8 mouse cellular contexts compared by ENCODE assay signal in the genomic region with DNA sequence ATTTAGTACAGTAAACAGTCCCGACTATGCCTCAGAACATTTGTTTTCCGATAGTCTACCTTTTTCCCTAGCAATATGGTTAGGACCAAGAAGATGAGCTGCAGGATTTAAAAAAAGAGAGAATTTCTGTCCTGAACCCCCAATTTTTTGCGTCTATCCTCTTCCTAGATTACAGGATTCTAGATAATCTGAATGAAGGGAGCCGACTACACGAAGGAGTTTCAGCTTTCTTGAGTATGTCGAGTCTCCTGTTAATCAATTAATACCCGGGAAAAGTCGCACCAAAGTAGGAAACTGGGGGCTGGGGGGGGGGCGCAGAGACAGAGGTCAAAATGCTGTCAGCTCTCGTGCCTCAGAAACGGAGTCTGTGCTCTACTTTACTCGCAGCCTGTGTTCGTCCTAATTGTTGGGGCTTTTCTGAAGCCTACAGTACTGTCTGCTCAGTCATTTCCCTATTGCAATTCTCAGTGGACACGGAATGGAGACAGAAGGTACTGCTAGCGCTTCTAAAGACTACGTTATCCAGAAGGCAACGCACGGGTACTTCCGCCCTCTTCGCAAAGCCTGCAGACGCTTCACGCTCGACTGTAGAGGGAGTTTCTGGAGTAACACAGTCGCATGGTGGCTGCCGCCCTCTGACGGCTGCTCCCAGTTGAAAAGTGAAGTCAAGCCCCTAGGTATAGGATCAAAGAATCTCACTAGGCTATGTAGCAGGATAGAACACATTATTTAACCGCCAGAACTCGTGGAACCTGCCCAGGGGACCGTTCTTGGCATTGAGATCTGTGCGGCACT. TPM values are rescaled to one million over a fixed set of nuclear protein-coding genes. Genes with fewer than 3 reads are reported as not detected.
A peak's percentile ranks its signal among the peaks of the same experiment; 100 is the strongest.
DNase-seq lines count a peak whose midpoint lies in the region; ATAC-seq and TF ChIP-seq lines count a peak whose summit lies in the region.

No protein-coding gene starts in this region.

- TF ChIP-seq CTCF in MEL (IDR thresholded peaks at IDR 0.05 in 2 of 3, conservative IDR thresholded peaks at IDR 0.05 in 1 of 3; ENCODE audit: control insufficient read depth in 1 of 3, insufficient read depth in 1 of 3, low read depth in 2 of 3, low read length in 3 of 3, poor library complexity in 1 of 3, severe bottlenecking in 1 of 3), result peak; percentile 22 to 80 (median 60); a peak in 5 of 6 replicates

- TF ChIP-seq RAD21 in MEL (IDR thresholded peaks at IDR 0.05; ENCODE audit: low read depth, low read length), result peak; percentile 56

- H3K27ac ChIP-seq in MEL (ENCODE audit: control insufficient read depth, low read depth, low read length), result peak overlapping the region; percentile 97
- H3K27ac ChIP-seq in forebrain, embryonic 13.5 days, result peak overlapping the region; percentile 76
- peak overlapping the region; percentile 87 for H3K27ac ChIP-seq in lung, embryonic 16.5 days (ENCODE audit: low read length)

- H3K9ac ChIP-seq in MEL (ENCODE audit: control insufficient read depth, low read depth, low read length, poor library complexity, severe bottlenecking), result peak overlapping the region; percentile 73
- H3K9ac ChIP-seq in forebrain, embryonic 13.5 days, result 0 out of 2 replicates have a peak overlapping the region, but pooled peaks have one; percentile 4
- H3K9ac ChIP-seq in lung, embryonic 16.5 days (ENCODE audit: low read length), result peak overlapping the region; percentile 55

- 4% methylated on average over 30 of the region's 30 CpGs for WGBS in forebrain, embryonic 13.5 days
- 1% methylated on average over 30 of the region's 30 CpGs for WGBS in large intestine, adult 2 months
- 3% methylated on average over 30 of the region's 30 CpGs for WGBS in lung, embryonic 16.5 days

- DNase-seq in MEL (ENCODE audit: low read depth, low spot score), result peak; percentile 96
- DNase-seq in heart, postnatal 10 days, result peak; percentile 89 to 91
- peak; percentile 75 for DNase-seq in large intestine, adult 2 months (ENCODE audit: low read depth, low spot score)
- peak; percentile 58 for DNase-seq in ovary, postnatal 14 days (ENCODE audit: low spot score)
- DNase-seq in thymus, postnatal 10 days (ENCODE audit: low spot score in 2 of 2), result peak; percentile 81 to 88

- TF ChIP-seq EP300 in MEL (IDR thresholded peaks at IDR 0.05; ENCODE audit: low read depth in 1 of 2, low read length in 2 of 2), result no peak

- H3K79me2 ChIP-seq in MEL (ENCODE audit: control insufficient read depth, insufficient read depth, low read length, poor library complexity), result peaks cover 26% of the 10 kb centered on the region

- peaks cover 0 to 17% of the 10 kb centered on the region in 2 experiments; a peak in 2 of 4 replicates for H3K36me3 ChIP-seq in MEL (ENCODE audit: control insufficient read depth in 1 of 2, insufficient read depth in 2 of 2, low read length in 2 of 2)
- peaks cover 24% of the 10 kb centered on the region for H3K36me3 ChIP-seq in forebrain, embryonic 13.5 days (ENCODE audit: poor library complexity, severe bottlenecking)
- H3K36me3 ChIP-seq in lung, embryonic 16.5 days (ENCODE audit: control insufficient read depth, insufficient read depth, low read length), result peaks cover 9% of the 10 kb centered on the region

- peak; percentile 60; the same call in 1 of the 2 replicates for ATAC-seq in cerebellum, adult (ENCODE audit: insufficient number of reproducible peaks, low FRiP score, low TSS enrichment)
- ATAC-seq in forebrain, embryonic 13.5 days, result peak; percentile 60
- ATAC-seq in lung, embryonic 16.5 days (ENCODE audit: low read depth), result peak; percentile 65

- peak overlapping the region; percentile 55 to 61 for H3K4me3 ChIP-seq in MEL (ENCODE audit: control insufficient read depth in 1 of 2, insufficient read depth in 1 of 2, low read depth in 2 of 2, low read length in 2 of 2)
- peak overlapping the region; percentile 81 for H3K4me3 ChIP-seq in forebrain, embryonic 13.5 days
- peak overlapping the region; percentile 90 for H3K4me3 ChIP-seq in lung, embryonic 16.5 days (ENCODE audit: low read length)

- peak overlapping the region; percentile 80 for H3K4me2 ChIP-seq in forebrain, embryonic 13.5 days
- peak overlapping the region; percentile 86 for H3K4me2 ChIP-seq in lung, embryonic 16.5 days (ENCODE audit: low read depth, low read length)

- TF ChIP-seq POLR2A in MEL (IDR thresholded peaks at IDR 0.05; ENCODE audit: control insufficient read depth in 1 of 2, insufficient read depth in 1 of 2, low read depth in 1 of 2, low read length in 2 of 2, poor library complexity in 1 of 2), result peak; percentile 48 to 88; a peak in 3 of 4 replicates

- no peaks in the 10 kb centered on the region for H3K9me3 ChIP-seq in MEL (replicated peaks; ENCODE audit: insufficient read depth, low read length)
- no peaks in the 10 kb centered on the region for H3K9me3 ChIP-seq in forebrain, embryonic 13.5 days (replicated peaks)
- H3K9me3 ChIP-seq in lung, embryonic 16.5 days (ENCODE audit: control insufficient read depth, low read length), result no peaks in the 10 kb centered on the region

- H3K27me3 ChIP-seq in MEL (ENCODE audit: control insufficient read depth in 1 of 2, insufficient read depth in 2 of 2, low read length in 2 of 2), result no peaks in the 10 kb centered on the region
- H3K27me3 ChIP-seq in forebrain, embryonic 13.5 days, result no peaks in the 10 kb centered on the region
- H3K27me3 ChIP-seq in lung, embryonic 16.5 days (ENCODE audit: control insufficient read depth, insufficient read depth, low read depth, low read length), result no peaks in the 10 kb centered on the region

- H3K4me1 ChIP-seq in MEL (ENCODE audit: control insufficient read depth in 1 of 2, insufficient read depth in 2 of 2, low read length in 2 of 2), result peaks cover 3 to 9% of the 10 kb centered on the region in 2 experiments; a peak in 2 of 4 replicates
- peaks cover 39% of the 10 kb centered on the region for H3K4me1 ChIP-seq in forebrain, embryonic 13.5 days
- H3K4me1 ChIP-seq in lung, embryonic 16.5 days (replicated peaks; ENCODE audit: control insufficient read depth, insufficient read depth, low read length), result peaks cover 19% of the 10 kb centered on the region

- intact Hi-C loops in heart, postnatal 10 days (cut with DNase I), result loop anchor here (1.0 to 5.0 kb wide), 3 partner anchors 39 to 158 kb away; partner anchors contain the start of gene Lipe

TF ChIP-seq in MEL, 35 proteins besides CTCF, POLR2A, EP300 and RAD21 (continues in another document):
- TF ChIP-seq MXI1 (IDR thresholded peaks at IDR 0.05; ENCODE audit: low read depth, low read length) (peak; percentile 82), POLR2AphosphoS5 (IDR thresholded peaks at IDR 0.05; ENCODE audit: borderline replicate concordance, low read depth, low read length) (no peak), MAFK (IDR thresholded peaks at IDR 0.05; ENCODE audit: borderline replicate concordance, low read depth, low read length) (no peak), ZMIZ1 (IDR thresholded peaks at IDR 0.05; ENCODE audit: low read depth, low read length) (peak; percentile 53; the same call in 1 of the 2 replicates), CHD2 (IDR thresholded peaks at IDR 0.05; ENCODE audit: low read length) (no peak), TCF12 (IDR thresholded peaks at IDR 0.05; ENCODE audit: low read depth, low read length) (peak; percentile 58), HCFC1 (IDR thresholded peaks at IDR 0.05; ENCODE audit: low read depth, low read length) (peak; percentile 97)

RNA-seq across cellular contexts. Expression of gene Gsk3a, which starts 1.4 kb away (rescaled TPM):
- 59.8 and 61.5 TPM in 2 replicates for total RNA-seq in MEL (2012; rRNA removed)
- polyA plus RNA-seq in MEL (2012; ENCODE audit: insufficient read depth in 1 of 2, insufficient read length in 2 of 2, low read depth in 1 of 2, low replicate concordance in 2 of 2, missing spikeins in 1 of 2), result 100 to 1,000 TPM in 1 of 2 experiments, 10 to 100 TPM in 1; 86.6 to 149 TPM
- 11.2 and 12.9 TPM in 2 replicates for polyA plus RNA-seq in forebrain, embryonic 13.5 days (2015; fragmentation: Nextera tagmentation; extraction: Ambion mirVana)
- total RNA-seq in heart, postnatal 10 days (2021), result 10 to 100 TPM; 69.7 to 72.0 TPM
- 95.8 and 123 TPM in 2 replicates for polyA plus RNA-seq in large intestine, adult 2 months (2012; rRNA removed)
- 7.1 and 8.2 TPM in 2 replicates for polyA plus RNA-seq in lung, embryonic 16.5 days (2015; fragmentation: Nextera tagmentation; extraction: Ambion mirVana)

RNA-seq across cellular contexts. Expression of gene Erf, which starts 11.5 kb away (rescaled TPM):
- total RNA-seq in MEL (2012; rRNA removed), result 18.4 and 24.6 TPM in 2 replicates
- 10 to 100 TPM in 1 of 2 experiments, not detected in 1; 33.2 TPM for polyA plus RNA-seq in MEL (2012; ENCODE audit: insufficient read depth in 1 of 2, insufficient read length in 2 of 2, low read depth in 1 of 2, low replicate concordance in 2 of 2, missing spikeins in 1 of 2)
- polyA plus RNA-seq in forebrain, embryonic 13.5 days (2015; fragmentation: Nextera tagmentation; extraction: Ambion mirVana), result 5.5 and 5.8 TPM in 2 replicates
- total RNA-seq in heart, postnatal 10 days (2021), result 10 to 100 TPM; 38.6 to 42.2 TPM
- polyA plus RNA-seq in large intestine, adult 2 months (2012; rRNA removed), result 15.3 and 19.4 TPM in 2 replicates
- polyA plus RNA-seq in lung, embryonic 16.5 days (2015; fragmentation: Nextera tagmentation; extraction: Ambion mirVana), result 10.5 and 13.6 TPM in 2 replicates

RNA-seq across cellular contexts. Expression of gene Zfp526, which starts 17.8 kb away (rescaled TPM):
- total RNA-seq in MEL (2012; rRNA removed), result 8.4 and 9.5 TPM in 2 replicates
- polyA plus RNA-seq in MEL (2012; ENCODE audit: insufficient read depth in 1 of 2, insufficient read length in 2 of 2, low read depth in 1 of 2, low replicate concordance in 2 of 2, missing spikeins in 1 of 2), result 10 to 100 TPM in 1 of 2 experiments, not detected in 1; 14.8 TPM
- 2.0 and 2.1 TPM in 2 replicates for polyA plus RNA-seq in forebrain, embryonic 13.5 days (2015; fragmentation: Nextera tagmentation; extraction: Ambion mirVana)
- 10 to 100 TPM in 1 of 2 experiments, 1 to 10 TPM in 1; 8.7 to 11.4 TPM for total RNA-seq in heart, postnatal 10 days (2021)
- polyA plus RNA-seq in large intestine, adult 2 months (2012; rRNA removed), result 4.2 and 7.1 TPM in 2 replicates
- 2.3 and 2.5 TPM in 2 replicates for polyA plus RNA-seq in lung, embryonic 16.5 days (2015; fragmentation: Nextera tagmentation; extraction: Ambion mirVana)

RNA-seq across cellular contexts. Expression of gene Dedd2, which starts 18.6 kb away (rescaled TPM):
- total RNA-seq in MEL (2012; rRNA removed), result 25.2 and 28.2 TPM in 2 replicates
- polyA plus RNA-seq in MEL (2012; ENCODE audit: insufficient read depth in 1 of 2, insufficient read length in 2 of 2, low read depth in 1 of 2, low replicate concordance in 2 of 2, missing spikeins in 1 of 2), result 10 to 100 TPM in 1 of 2 experiments, not detected in 1; 36.6 TPM
- polyA plus RNA-seq in forebrain, embryonic 13.5 days (2015; fragmentation: Nextera tagmentation; extraction: Ambion mirVana), result 11.0 and 12.5 TPM in 2 replicates
- 10 to 100 TPM; 14.2 TPM for total RNA-seq in heart, postnatal 10 days (2021)
- 52.6 and 66.0 TPM in 2 replicates for polyA plus RNA-seq in large intestine, adult 2 months (2012; rRNA removed)
- 9.0 and 9.5 TPM in 2 replicates for polyA plus RNA-seq in lung, embryonic 16.5 days (2015; fragmentation: Nextera tagmentation; extraction: Ambion mirVana)

RNA-seq across cellular contexts. Expression of gene Cic, which starts 28.5 kb away (rescaled TPM):
- total RNA-seq in MEL (2012; rRNA removed), result 56.6 and 57.2 TPM in 2 replicates
- 100 to 1,000 TPM; 157 TPM for polyA plus RNA-seq in MEL (2012; ENCODE audit: insufficient read depth in 1 of 2, insufficient read length in 2 of 2, low read depth in 1 of 2, low replicate concordance in 2 of 2, missing spikeins in 1 of 2)
- 45.9 and 47.0 TPM in 2 replicates for polyA plus RNA-seq in forebrain, embryonic 13.5 days (2015; fragmentation: Nextera tagmentation; extraction: Ambion mirVana)
- 10 to 100 TPM; 88.4 to 90.5 TPM for total RNA-seq in heart, postnatal 10 days (2021)
- 44.3 and 45.6 TPM in 2 replicates for polyA plus RNA-seq in large intestine, adult 2 months (2012; rRNA removed)
- polyA plus RNA-seq in lung, embryonic 16.5 days (2015; fragmentation: Nextera tagmentation; extraction: Ambion mirVana), result 23.5 and 28.9 TPM in 2 replicates

Comparison
In these comparisons a context has a peak if more than half of its experiments do, and no peak if none do; other contexts are left out.
1. Peak in every context shown above with its lines: DNase-seq, ATAC-seq, H3K4me3 ChIP-seq and H3K27ac ChIP-seq.
2. H3K9ac ChIP-seq: peak in every context shown above with its lines; median percentile 73 in MEL; 55 in lung, embryonic 16.5 days; 4 in forebrain, embryonic 13.5 days.